Mouse (Mus musculus): ENCODE measurements around the gene Enthd1. TPM values are rescaled to one million over a fixed set of nuclear protein-coding genes. Genes with fewer than 3 reads are reported as not detected.

The Enthd1 gene
- polyA plus RNA-seq, 1 experiment from 2014 or later = not detected

- Histone ChIP-seq H3K9ac (no peak overlapping the region), H3K4me3 (no peak overlapping the region), H3K27me3 (replicated peaks) (peaks cover 8% of the 10 kb centered on the region), H3K27ac (ENCODE audit: poor library complexity, severe bottlenecking) (no peak overlapping the region), H3K4me1 (replicated peaks) (peaks cover 13% of the 10 kb centered on the region), H3K36me3 (no peaks in the 10 kb centered on the region), H3K9me3 (replicated peaks) (no peaks in the 10 kb centered on the region), H3K4me2 (peak overlapping the region; percentile 14; the same call in 1 of the 2 replicates)
- no peak for ATAC-seq (ENCODE audit: insufficient number of reproducible peaks, low FRiP score)
- WGBS = 40% methylated on average over 14 of the region's 14 CpGs
Observed at GRCm38 (mm10) chr15:80559978-80560377, 5.0 kb downstream of the Enthd1 start.

DNA sequence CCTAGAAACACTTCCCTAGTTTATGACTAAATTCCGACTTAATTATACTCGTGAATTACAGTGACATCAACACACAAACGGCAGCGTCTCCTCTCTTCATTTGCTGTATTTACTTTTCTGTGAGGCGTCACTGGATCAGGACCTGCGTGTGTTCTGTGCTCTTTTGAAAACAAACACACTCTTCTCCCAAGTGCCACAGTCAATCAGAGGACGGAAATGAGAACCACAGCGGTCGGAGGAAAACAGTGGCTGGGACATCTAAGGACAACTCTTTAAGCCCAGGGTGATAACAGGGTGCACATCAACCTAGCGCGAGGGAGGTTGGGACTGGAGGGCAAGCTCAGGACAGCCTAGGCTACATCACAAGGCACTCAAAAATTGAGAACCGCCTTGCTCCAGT lies 5.4 kb downstream of the Enthd1 start:
- WGBS = 32% methylated on average over 12 of the region's 12 CpGs
- Histone ChIP-seq H3K36me3 (no peaks in the 10 kb centered on the region), H3K9ac (no peak overlapping the region), H3K27ac (ENCODE audit: poor library complexity, severe bottlenecking) (no peak overlapping the region), H3K4me3 (no peak overlapping the region), H3K4me1 (replicated peaks) (peaks cover 13% of the 10 kb centered on the region), H3K9me3 (replicated peaks) (no peaks in the 10 kb centered on the region), H3K27me3 (replicated peaks) (peaks cover 3% of the 10 kb centered on the region), H3K4me2 (peak overlapping the region; percentile 14; the same call in 1 of the 2 replicates)
- ATAC-seq (ENCODE audit: insufficient number of reproducible peaks, low FRiP score) = no peak

DNA sequence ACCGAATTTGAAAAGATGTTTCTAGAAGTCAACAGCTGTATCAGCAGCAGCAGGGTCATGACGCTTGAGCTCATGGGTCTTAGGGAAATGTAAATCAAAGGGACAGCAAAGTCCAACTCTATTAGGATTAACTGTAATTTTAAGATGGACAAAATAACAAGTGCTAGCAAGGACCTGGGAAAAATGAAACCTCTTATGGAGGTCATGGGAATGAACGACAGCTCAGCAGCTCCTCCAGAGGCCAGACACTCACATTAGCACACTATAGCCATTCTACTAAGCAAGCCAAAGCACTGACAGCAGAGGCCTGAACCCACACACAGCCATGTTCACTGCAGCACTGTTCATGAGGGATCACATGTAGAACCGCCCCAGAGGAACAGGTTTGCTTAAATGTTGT lies 7.2 kb downstream of the Enthd1 start:
- no peaks in the 10 kb centered on the region for H3K9me3 ChIP-seq (replicated peaks)
- no peak overlapping the region for H3K27ac ChIP-seq (ENCODE audit: poor library complexity, severe bottlenecking)
- H3K9ac ChIP-seq = no peak overlapping the region
- no peaks in the 10 kb centered on the region for H3K27me3 ChIP-seq (replicated peaks)
- no peak overlapping the region for H3K4me2 ChIP-seq
- 71% methylated on average over 4 of the region's 4 CpGs for WGBS
- ATAC-seq (ENCODE audit: insufficient number of reproducible peaks, low FRiP score) = no peak
- H3K4me3 ChIP-seq = no peak overlapping the region
- H3K4me1 ChIP-seq (replicated peaks) = peaks cover 13% of the 10 kb centered on the region
- no peaks in the 10 kb centered on the region for H3K36me3 ChIP-seq

- WGBS = 35% methylated on average over 2 of the region's 2 CpGs
- ATAC-seq (ENCODE audit: insufficient number of reproducible peaks, low FRiP score) = no peak
Observed at GRCm38 (mm10) chr15:80556021-80556420, 8.9 kb downstream of the Enthd1 start.

GRCm38 (mm10) chr15:80554860-80555822 lies 9.8 kb downstream of the Enthd1 start:
- H3K4me2 ChIP-seq = no peak overlapping the region
- ATAC-seq (ENCODE audit: insufficient number of reproducible peaks, low FRiP score) = no peak
- no peaks in the 10 kb centered on the region for H3K36me3 ChIP-seq
- H3K4me3 ChIP-seq = no peak overlapping the region
- H3K27ac ChIP-seq (ENCODE audit: poor library complexity, severe bottlenecking) = no peak overlapping the region
- peaks cover 7% of the 10 kb centered on the region for H3K4me1 ChIP-seq (replicated peaks)
- no peaks in the 10 kb centered on the region for H3K9me3 ChIP-seq (replicated peaks)
- no peak overlapping the region for H3K9ac ChIP-seq
- H3K27me3 ChIP-seq (replicated peaks) = no peaks in the 10 kb centered on the region
- 84% methylated on average over 6 of the region's 6 CpGs for WGBS

More at GRCm38 (mm10) chr15:80556021-80556420, 8.9 kb downstream of the Enthd1 start:
- Histone ChIP-seq H3K9me3 (replicated peaks) (no peaks in the 10 kb centered on the region), H3K4me1 (replicated peaks) (peaks cover 10% of the 10 kb centered on the region), H3K27me3 (replicated peaks) (no peaks in the 10 kb centered on the region), H3K27ac (ENCODE audit: poor library complexity, severe bottlenecking) (no peak overlapping the region), H3K4me3 (no peak overlapping the region), H3K9ac (no peak overlapping the region), H3K36me3 (no peaks in the 10 kb centered on the region), H3K4me2 (no peak overlapping the region)

GRCm38 (mm10) chr15:80545430-80545829 lies 19.5 kb downstream of the Enthd1 start:
- no peak for ATAC-seq (ENCODE audit: insufficient number of reproducible peaks, low FRiP score)
- H3K4me2 ChIP-seq = no peak overlapping the region
- 56% methylated on average over 6 of the region's 6 CpGs for WGBS
- H3K36me3 ChIP-seq = no peaks in the 10 kb centered on the region
- H3K4me3 ChIP-seq = no peak overlapping the region
- H3K4me1 ChIP-seq (replicated peaks) = no peaks in the 10 kb centered on the region
- no peaks in the 10 kb centered on the region for H3K9me3 ChIP-seq (replicated peaks)
- H3K27me3 ChIP-seq (replicated peaks) = no peaks in the 10 kb centered on the region
- no peak overlapping the region for H3K27ac ChIP-seq (ENCODE audit: poor library complexity, severe bottlenecking)
- H3K9ac ChIP-seq = no peak overlapping the region

DNA sequence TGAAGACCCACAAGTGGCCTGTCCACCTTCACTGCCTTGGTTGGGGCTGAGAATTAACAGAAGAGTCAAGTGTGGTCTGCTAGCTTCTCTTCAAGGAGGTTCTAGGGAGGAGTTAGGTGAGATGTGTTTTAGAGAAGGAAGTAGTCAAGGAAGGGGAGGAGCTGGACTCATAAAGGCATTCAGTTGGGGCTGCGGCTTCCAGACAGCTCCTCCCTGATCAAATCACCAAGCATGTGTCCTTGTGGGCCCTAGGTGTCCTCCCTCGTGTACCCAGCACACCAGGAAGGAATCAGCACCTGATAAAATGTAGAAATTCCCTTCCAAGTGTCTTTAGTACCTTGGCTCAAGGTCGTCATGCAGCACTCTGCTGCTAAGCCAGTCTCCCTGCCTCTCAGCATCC lies 20.8 kb downstream of the Enthd1 start:
- 38% methylated on average over 3 of the region's 3 CpGs for WGBS
- ATAC-seq (ENCODE audit: insufficient number of reproducible peaks, low FRiP score) = no peak
- H3K4me3 ChIP-seq = no peak overlapping the region

DNA sequence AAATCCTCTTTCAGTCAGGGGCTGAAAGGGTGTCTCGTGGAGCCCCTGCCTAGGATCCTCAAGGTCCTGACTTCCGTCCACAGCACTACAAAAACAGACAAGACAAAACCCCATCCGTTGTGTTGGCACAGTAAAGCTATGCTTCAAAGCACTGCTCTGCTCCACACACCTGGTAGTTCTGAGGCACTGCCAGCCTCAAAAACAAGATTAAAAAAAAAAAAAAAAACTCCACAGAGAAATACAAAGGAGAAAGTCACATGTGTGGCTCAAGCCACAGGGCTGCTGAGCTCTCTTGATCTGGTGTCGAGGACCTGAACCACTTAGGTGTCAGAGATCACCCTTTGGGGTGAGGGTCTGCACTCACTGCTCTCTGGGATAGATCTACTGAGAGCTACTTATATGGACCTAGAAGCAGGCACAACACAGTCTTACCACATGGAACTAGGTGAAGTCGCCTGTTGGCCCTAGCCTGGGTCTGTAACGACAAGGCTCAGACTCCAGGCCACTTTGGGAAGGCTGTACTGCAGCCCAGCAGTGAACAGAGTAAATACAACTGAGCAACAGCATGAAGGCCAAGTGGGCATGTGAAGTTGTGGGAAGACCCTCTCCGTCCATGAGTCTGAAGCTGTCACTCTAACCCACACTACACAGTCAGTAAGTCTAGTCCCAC lies 26.1 kb downstream of the Enthd1 start:
- ATAC-seq (ENCODE audit: insufficient number of reproducible peaks, low FRiP score) = no peak
- H3K4me1 ChIP-seq (replicated peaks) = no peaks in the 10 kb centered on the region
- no peak overlapping the region for H3K4me3 ChIP-seq
- H3K9ac ChIP-seq = no peak overlapping the region
- no peak overlapping the region for H3K27ac ChIP-seq (ENCODE audit: poor library complexity, severe bottlenecking)
- H3K9me3 ChIP-seq (replicated peaks) = no peaks in the 10 kb centered on the region
- no peaks in the 10 kb centered on the region for H3K36me3 ChIP-seq
- H3K4me2 ChIP-seq = no peak overlapping the region
- peaks cover 3% of the 10 kb centered on the region; the same call in 1 of the 2 replicates for H3K27me3 ChIP-seq (replicated peaks)
- WGBS = 74% methylated on average over 7 of the region's 7 CpGs

More for the DNA sequence above, 20.8 kb downstream of the Enthd1 start:
- Histone ChIP-seq H3K4me2 (no peak overlapping the region), H3K27me3 (replicated peaks) (no peaks in the 10 kb centered on the region), H3K9me3 (replicated peaks) (no peaks in the 10 kb centered on the region), H3K9ac (no peak overlapping the region), H3K4me1 (replicated peaks) (no peaks in the 10 kb centered on the region), H3K36me3 (no peaks in the 10 kb centered on the region), H3K27ac (ENCODE audit: poor library complexity, severe bottlenecking) (no peak overlapping the region)

GRCm38 (mm10) chr15:80538075-80538474 lies 26.9 kb downstream of the Enthd1 start:
- no peak overlapping the region for H3K27ac ChIP-seq (ENCODE audit: poor library complexity, severe bottlenecking)
- WGBS = 82% methylated on average over 2 of the region's 2 CpGs
- H3K4me3 ChIP-seq = no peak overlapping the region
- H3K9ac ChIP-seq = no peak overlapping the region
- peaks cover 3% of the 10 kb centered on the region; the same call in 1 of the 2 replicates for H3K27me3 ChIP-seq (replicated peaks)
- no peak for ATAC-seq (ENCODE audit: insufficient number of reproducible peaks, low FRiP score)
- peaks cover 5% of the 10 kb centered on the region; the same call in 1 of the 2 replicates for H3K4me1 ChIP-seq (replicated peaks)
- no peaks in the 10 kb centered on the region for H3K9me3 ChIP-seq (replicated peaks)
- H3K36me3 ChIP-seq = no peaks in the 10 kb centered on the region
- H3K4me2 ChIP-seq = no peak overlapping the region

DNA sequence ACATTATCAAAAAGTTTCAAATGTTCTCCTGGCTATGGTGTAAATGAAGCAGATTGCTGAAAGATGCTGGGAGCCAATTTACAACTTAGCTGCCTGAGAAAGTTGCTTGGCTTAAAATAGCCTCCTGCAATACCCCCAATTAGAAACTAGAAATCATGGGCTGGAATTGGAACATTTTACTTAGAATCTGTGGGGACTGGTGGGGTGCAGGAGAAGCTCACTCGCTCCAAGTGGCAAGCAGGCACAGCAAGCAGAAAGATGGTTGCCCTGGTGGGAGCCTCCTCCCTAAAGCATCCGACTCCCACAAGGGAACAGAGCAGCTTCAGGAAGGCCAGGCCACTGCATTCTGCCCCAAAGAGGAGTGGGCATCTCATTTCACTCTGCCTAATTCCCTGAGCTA lies 28.9 kb downstream of the Enthd1 start:
- ATAC-seq (ENCODE audit: insufficient number of reproducible peaks, low FRiP score) = no peak
- Histone ChIP-seq H3K4me1 (replicated peaks) (peaks cover 13% of the 10 kb centered on the region), H3K9me3 (replicated peaks) (no peaks in the 10 kb centered on the region), H3K27ac (ENCODE audit: poor library complexity, severe bottlenecking) (no peak overlapping the region), H3K9ac (no peak overlapping the region), H3K4me2 (no peak overlapping the region), H3K36me3 (no peaks in the 10 kb centered on the region), H3K4me3 (no peak overlapping the region), H3K27me3 (replicated peaks) (peaks cover 3% of the 10 kb centered on the region; the same call in 1 of the 2 replicates)
- WGBS = 67% methylated on average over 2 of the region's 2 CpGs

DNA sequence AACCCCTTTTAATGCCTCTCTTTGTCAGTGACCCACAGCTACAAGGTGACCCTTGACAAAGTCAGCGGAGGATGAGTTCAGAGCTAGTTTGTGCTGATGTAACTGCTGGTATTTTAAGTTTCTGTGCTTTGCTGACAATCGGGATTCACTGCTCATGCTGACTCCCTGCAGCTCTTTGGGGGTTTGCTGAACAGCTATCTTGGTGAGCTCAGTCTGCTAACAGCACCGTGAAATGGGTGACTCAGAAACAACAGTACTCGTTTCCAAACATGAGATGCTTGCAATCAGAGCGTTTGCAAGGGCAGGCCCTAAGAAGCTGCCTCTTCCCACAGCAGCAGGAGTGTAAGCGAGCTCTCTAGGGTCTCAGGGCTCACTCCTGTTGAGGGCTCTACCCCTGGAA lies 31.7 kb downstream of the Enthd1 start:
- H3K4me3 ChIP-seq = no peak overlapping the region
- no peaks in the 10 kb centered on the region for H3K9me3 ChIP-seq (replicated peaks)
- H3K9ac ChIP-seq = no peak overlapping the region
- no peak overlapping the region for H3K27ac ChIP-seq (ENCODE audit: poor library complexity, severe bottlenecking)
- no peaks in the 10 kb centered on the region for H3K36me3 ChIP-seq
- H3K4me2 ChIP-seq = no peak overlapping the region
- peaks cover 14% of the 10 kb centered on the region for H3K4me1 ChIP-seq (replicated peaks)
- ATAC-seq (ENCODE audit: insufficient number of reproducible peaks, low FRiP score) = no peak
- peaks cover 15% of the 10 kb centered on the region for H3K27me3 ChIP-seq (replicated peaks)
- 58% methylated on average over 6 of the region's 6 CpGs for WGBS

Measured in heart, embryonic 12.5 days (tissue).